ENCODE assay signal across 8 mouse cellular contexts in the genomic region with DNA sequence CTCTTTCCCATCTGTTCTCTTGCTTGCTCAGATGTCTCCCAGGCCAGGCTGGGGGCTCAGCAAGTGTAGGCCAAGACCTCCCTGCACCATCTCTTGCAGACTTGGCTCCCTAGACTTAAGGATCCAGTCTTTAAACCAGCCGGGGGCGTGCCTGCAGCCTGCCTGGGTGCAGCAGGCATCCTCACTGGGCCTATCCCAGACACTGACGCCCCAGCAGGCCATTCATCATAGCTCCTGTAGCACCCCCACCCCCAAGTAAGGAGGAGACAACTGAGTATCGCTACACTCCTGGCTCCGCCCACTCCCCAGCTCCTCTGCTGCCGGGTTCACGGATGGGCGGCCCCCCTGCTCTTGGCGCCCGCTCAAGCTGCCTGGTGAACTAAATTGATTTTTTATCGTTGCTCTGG.
DNase-seq lines count a peak whose midpoint lies in the region; ATAC-seq lines count a peak whose summit lies in the region.

No protein-coding gene starts in this region.

- DNase-seq in WW6 (ENCODE audit: low read depth, low spot score), result peak; percentile 40
- DNase-seq in gastrocnemius, adult 18-20 months (ENCODE audit: low spot score), result peak; percentile 68
- peak; percentile 57 to 62 for DNase-seq in layer of hippocampus, postnatal 36 days
- peak; percentile 91 for DNase-seq in mesoderm, embryonic 11.5 days (ENCODE audit: low read depth, low spot score)
- DNase-seq in right cerebral cortex, postnatal 4 days, result peak; percentile 69
- DNase-seq in natural killer cell, adult 2 months (ENCODE audit: low spot score in 2 of 2), result no peak

- H3K9ac ChIP-seq in hindbrain, embryonic 15.5 days, result peak overlapping the region; percentile 15; the same call in 1 of the 2 replicates

- peak overlapping the region; percentile 22 for H3K4me3 ChIP-seq in hindbrain, embryonic 15.5 days

- peak overlapping the region; percentile 55 for H3K4me2 ChIP-seq in hindbrain, embryonic 15.5 days

- peak; percentile 50 for ATAC-seq in common myeloid progenitor, adult 5-6 weeks (replicated peaks; ENCODE audit: low read depth, poor library complexity, severe bottlenecking)
- peak; percentile 87 for ATAC-seq in hindbrain, embryonic 15.5 days (ENCODE audit: low FRiP score, low read depth)

- no peaks in the 10 kb centered on the region for H3K27me3 ChIP-seq in hindbrain, embryonic 15.5 days

- peaks cover 52% of the 10 kb centered on the region for H3K4me1 ChIP-seq in hindbrain, embryonic 15.5 days (replicated peaks)

- no peaks in the 10 kb centered on the region for H3K36me3 ChIP-seq in hindbrain, embryonic 15.5 days

- WGBS in hindbrain, embryonic 15.5 days, result 0% methylated on average over 11 of the region's 11 CpGs

- H3K9me3 ChIP-seq in hindbrain, embryonic 15.5 days, result no peaks in the 10 kb centered on the region

- peak overlapping the region; percentile 67 for H3K27ac ChIP-seq in hindbrain, embryonic 15.5 days (replicated peaks)

Comparison
In these comparisons a context has a peak if more than half of its experiments do, and no peak if none do; other contexts are left out.
1. DNase-seq: peak in WW6 (single experiment), gastrocnemius, adult 18-20 months (single experiment), layer of hippocampus, postnatal 36 days (2 of 2), mesoderm, embryonic 11.5 days (single experiment) and right cerebral cortex, postnatal 4 days (single experiment); none in natural killer cell, adult 2 months (0 of 2).